Mouse (Mus musculus) spleen, adult 12 weeks (tissue): ENCODE measurements around the gene Klk15.
"Not testable (repeated sequence)": the region's sequence is repeated elsewhere in the genome, so short reads cannot be mapped to it uniquely, and the experiment has no call there.

Experiments used
- DNase-seq: peaks from one replicate; pipeline ENCODE4 v3.0.0; 2022; ENCODE audit warnings: low spot score

Klk15 gene

GRCm38 (mm10) chr7:43975761-43976160, 42.2 kb downstream of the Klk15 start, which contains the start of gene Klk1b9:
TSS of gene Klk1b9 (plus strand) at chr7:43976061.
- DNase-seq = not testable (repeated sequence)

- DNase-seq = no peak
Observed at GRCm38 (mm10) chr7:43985657-43986056, 52.1 kb downstream of the Klk15 start.
